Mouse (Mus musculus) lung, postnatal 25 days (tissue): ENCODE results near the gene Myo10.

Experiments used
- DNase-seq: peaks from one replicate; pipeline ENCODE4 v3.0.0; 2022; ENCODE audit warnings: low spot score

Myo10 gene

GRCm38 (mm10) chr15:25622200-25622866 lies at the start of gene Myo10:
TSS of gene Myo10 (plus strand) at chr15:25622525.
- DNase-seq = peak; percentile 100

- no peak for DNase-seq
Measured at GRCm38 (mm10) chr15:25573113-25573512, 49.2 kb upstream of the Myo10 start.

- no peak for DNase-seq
Measured at GRCm38 (mm10) chr15:25573876-25574601, 48.3 kb upstream of the Myo10 start.

- no peak for DNase-seq
Measured at GRCm38 (mm10) chr15:25577327-25578051, 44.8 kb upstream of the Myo10 start.

GRCm38 (mm10) chr15:25578369-25578768 lies 44.0 kb upstream of the Myo10 start:
- no peak for DNase-seq

GRCm38 (mm10) chr15:25580731-25581130 lies 41.6 kb upstream of the Myo10 start:
- DNase-seq = peak; percentile 40

GRCm38 (mm10) chr15:25582055-25582454 lies 40.3 kb upstream of the Myo10 start:
- DNase-seq = no peak

GRCm38 (mm10) chr15:25583361-25583760 lies 39.0 kb upstream of the Myo10 start:
- no peak for DNase-seq

GRCm38 (mm10) chr15:25586828-25587227 lies 35.5 kb upstream of the Myo10 start:
- DNase-seq = no peak

- DNase-seq = no peak
Measured at GRCm38 (mm10) chr15:25587943-25588342, 34.4 kb upstream of the Myo10 start.

- no peak for DNase-seq
Measured at GRCm38 (mm10) chr15:25589318-25589902, 32.9 kb upstream of the Myo10 start.

GRCm38 (mm10) chr15:25589916-25590315 lies 32.4 kb upstream of the Myo10 start:
- peak; percentile 70 for DNase-seq

GRCm38 (mm10) chr15:25590891-25591290 lies 31.4 kb upstream of the Myo10 start:
- no peak for DNase-seq

GRCm38 (mm10) chr15:25591964-25592363 lies 30.4 kb upstream of the Myo10 start:
- DNase-seq = no peak

GRCm38 (mm10) chr15:25593469-25594150 lies 28.7 kb upstream of the Myo10 start:
- DNase-seq = no peak

- no peak for DNase-seq
Measured at GRCm38 (mm10) chr15:25598313-25598712, 24.0 kb upstream of the Myo10 start.

GRCm38 (mm10) chr15:25602306-25602705 lies 20.0 kb upstream of the Myo10 start:
- no peak for DNase-seq

GRCm38 (mm10) chr15:25603286-25603685 lies 19.0 kb upstream of the Myo10 start:
- no peak for DNase-seq

- DNase-seq = no peak
Measured at GRCm38 (mm10) chr15:25604231-25604630, 18.1 kb upstream of the Myo10 start.

GRCm38 (mm10) chr15:25605376-25605775 lies 16.9 kb upstream of the Myo10 start:
- no peak for DNase-seq

GRCm38 (mm10) chr15:25608742-25609141 lies 13.6 kb upstream of the Myo10 start:
- no peak for DNase-seq

- DNase-seq = no peak
Measured at GRCm38 (mm10) chr15:25609253-25609652, 13.1 kb upstream of the Myo10 start.
